Mouse (Mus musculus) retina, postnatal 1 day (tissue): ENCODE results near the gene Pcsk4.
"Not testable (repeated sequence)": the region's sequence is repeated elsewhere in the genome, so short reads cannot be mapped to it uniquely, and the experiment has no call there.

Source experiments
- DNase-seq: peaks from one replicate; pipeline ENCODE4 v3.0.0-alpha.2; 2012

The Pcsk4 gene

GRCm38 (mm10) chr10:80347514-80347967 lies 18.2 kb upstream of the Pcsk4 start:
- DNase-seq: peak; percentile 41

GRCm38 (mm10) chr10:80345929-80346328 lies 16.6 kb upstream of the Pcsk4 start:
- not testable (repeated sequence) for DNase-seq

- DNase-seq: peak; percentile 48
Measured at GRCm38 (mm10) chr10:80345122-80345521, 15.8 kb upstream of the Pcsk4 start.

GRCm38 (mm10) chr10:80344131-80344661 lies 14.9 kb upstream of the Pcsk4 start:
- DNase-seq: no peak

- DNase-seq: no peak
Measured at GRCm38 (mm10) chr10:80343425-80343895, 14.2 kb upstream of the Pcsk4 start.

GRCm38 (mm10) chr10:80342749-80343424 lies 13.6 kb upstream of the Pcsk4 start:
- peak; percentile 88 for DNase-seq

GRCm38 (mm10) chr10:80342305-80342748 lies 13.0 kb upstream of the Pcsk4 start:
- DNase-seq: no peak

- DNase-seq: no peak
Measured at GRCm38 (mm10) chr10:80341491-80342304, 12.4 kb upstream of the Pcsk4 start.

- no peak for DNase-seq
Measured at GRCm38 (mm10) chr10:80341026-80341425, 11.7 kb upstream of the Pcsk4 start.

GRCm38 (mm10) chr10:80339941-80340750 lies 10.8 kb upstream of the Pcsk4 start:
- DNase-seq: peak; percentile 91

GRCm38 (mm10) chr10:80336263-80336662 lies 7.0 kb upstream of the Pcsk4 start:
- no peak for DNase-seq

- no peak for DNase-seq
Measured at GRCm38 (mm10) chr10:80332525-80332989, 3.3 kb upstream of the Pcsk4 start.

- peak; percentile 41 for DNase-seq
Measured at GRCm38 (mm10) chr10:80331636-80332524, 2.6 kb upstream of the Pcsk4 start.

GRCm38 (mm10) chr10:80330888-80331287 lies 1.6 kb upstream of the Pcsk4 start:
- no peak for DNase-seq

GRCm38 (mm10) chr10:80330084-80330483 lies 786 bp upstream of the Pcsk4 start:
- DNase-seq: no peak

GRCm38 (mm10) chr10:80325045-80325444 lies 4.3 kb downstream of the Pcsk4 start:
- DNase-seq: no peak

- DNase-seq: no peak
Measured at GRCm38 (mm10) chr10:80324120-80325037, 4.9 kb downstream of the Pcsk4 start.

GRCm38 (mm10) chr10:80323261-80324119 lies 5.8 kb downstream of the Pcsk4 start:
- DNase-seq: peak; percentile 78

- peak; percentile 40 for DNase-seq
Measured at GRCm38 (mm10) chr10:80322811-80323211, 6.5 kb downstream of the Pcsk4 start.
